Mouse (Mus musculus) natural killer cell, adult 2 months (primary cell): ENCODE measurements around the gene Sirpa.

Experiments used
- DNase-seq, 2 experiments: peaks; one replicate each; pipeline ENCODE4 v3.0.0; 2022; ENCODE audit warnings: low spot score in 2 of 2

The Sirpa gene

GRCm38 (mm10) chr2:129592459-129593140, at the start of gene Sirpa:
Gene Sirpa (plus strand): TSS chr2:129592835.
- DNase-seq = peak in 1 of 2 experiments; percentile 12

- no peak for DNase-seq
These were observed 48.2 kb upstream of the Sirpa start for GRCm38 (mm10) chr2:129544448-129544847.

- no peak for DNase-seq
These were observed 47.7 kb upstream of the Sirpa start for GRCm38 (mm10) chr2:129544919-129545318.

GRCm38 (mm10) chr2:129545596-129545995, 47.0 kb upstream of the Sirpa start:
- no peak for DNase-seq

- no peak for DNase-seq
These were observed 45.9 kb upstream of the Sirpa start for GRCm38 (mm10) chr2:129546772-129547171.

GRCm38 (mm10) chr2:129549537-129550135, 43.0 kb upstream of the Sirpa start:
- DNase-seq = no peak

- DNase-seq = no peak
These were observed 41.9 kb upstream of the Sirpa start for GRCm38 (mm10) chr2:129550781-129551180.

- DNase-seq = no peak
These were observed 36.6 kb upstream of the Sirpa start for GRCm38 (mm10) chr2:129556081-129556480.

- DNase-seq = no peak
These were observed 34.4 kb upstream of the Sirpa start for GRCm38 (mm10) chr2:129558008-129558874.

GRCm38 (mm10) chr2:129558875-129559219, 33.8 kb upstream of the Sirpa start:
- no peak for DNase-seq

GRCm38 (mm10) chr2:129561796-129562195, 30.8 kb upstream of the Sirpa start:
- DNase-seq = no peak

GRCm38 (mm10) chr2:129563944-129564709, 28.5 kb upstream of the Sirpa start:
- DNase-seq = no peak

GRCm38 (mm10) chr2:129569120-129569519, 23.5 kb upstream of the Sirpa start:
- DNase-seq = no peak

GRCm38 (mm10) chr2:129569556-129569955, 23.1 kb upstream of the Sirpa start:
- no peak for DNase-seq

- no peak for DNase-seq
These were observed 18.8 kb upstream of the Sirpa start for GRCm38 (mm10) chr2:129573701-129574273.

- DNase-seq = no peak
These were observed 18.1 kb upstream of the Sirpa start for GRCm38 (mm10) chr2:129574395-129575046.

- peak in 1 of 2 experiments; percentile 9 for DNase-seq
These were observed 17.5 kb upstream of the Sirpa start for GRCm38 (mm10) chr2:129575113-129575512.

GRCm38 (mm10) chr2:129576611-129577447, 15.8 kb upstream of the Sirpa start:
- no peak for DNase-seq

- no peak for DNase-seq
These were observed 12.0 kb upstream of the Sirpa start for GRCm38 (mm10) chr2:129580656-129581055.

GRCm38 (mm10) chr2:129581826-129582225, 10.8 kb upstream of the Sirpa start:
- DNase-seq = no peak
